Mouse (Mus musculus) heart, postnatal 0 days (tissue): Measurements from ENCODE around the gene Thada.

Experiments used
- CTCF ChIP-seq: IDR thresholded peaks from 2 replicates; pipeline ENCODE4 v1.5.1; 2016; ENCODE audit warnings: antibody characterized with exemption, control low read depth, low read depth
- EP300 ChIP-seq: IDR thresholded peaks from 2 replicates; pipeline ENCODE4 v1.6.1; 2016; ENCODE audit warnings: antibody characterized with exemption, low read depth

GRCm38 (mm10) chr17:84177481-84177880 lies 288.5 kb downstream of the Thada start:
- TF ChIP-seq CTCF (no peak), EP300 (no peak)
